Mouse (Mus musculus) liver, postnatal 0 days (tissue): Measurements from ENCODE around the gene Tesk1. TPM values are rescaled to one million over a fixed set of nuclear protein-coding genes. Genes with fewer than 3 reads are reported as not detected.

Source experiments
- ATAC-seq: fragments of 200-750 bp; cut with Nextera tagmentation; 2 replicates; pipeline ENCODE4 v1.8.0; 2017; ENCODE audit warnings: mild to moderate bottlenecking, moderate library complexity
- DNase-seq: peaks from one replicate; pipeline ENCODE4 v3.0.0-alpha.2; 2016
- H3K27ac ChIP-seq: fragments of 300-500 bp; sonication (generic); 2 replicates; pipeline ENCODE4 v1.5.1; 2014; ENCODE audit warnings: antibody characterized with exemption, moderate library complexity, mild to moderate bottlenecking, low read depth
- H3K27me3 ChIP-seq: fragments of 300-500 bp; sonication (generic); 2 replicates; pipeline ENCODE4 v1.6.1; 2014; ENCODE audit warnings: low read length, control low read depth, mixed read lengths; ENCODE audit not compliant: insufficient read depth
- H3K36me3 ChIP-seq: fragments of 300-500 bp; sonication (generic); replicated peaks from 2 replicates; pipeline ENCODE4 v1.6.1; 2014; ENCODE audit warnings: mild to moderate bottlenecking, control low read depth, low read length, moderate library complexity, mixed read lengths; ENCODE audit not compliant: insufficient read depth
- H3K4me1 ChIP-seq: fragments of 300-500 bp; sonication (generic); 2 replicates; pipeline ENCODE4 v1.6.1; 2014; ENCODE audit warnings: antibody characterized with exemption, mild to moderate bottlenecking, control low read depth; ENCODE audit not compliant: insufficient read depth
- H3K4me2 ChIP-seq: fragments of 300-500 bp; sonication (generic); 2 replicates; pipeline ENCODE4 v1.6.1; 2014; ENCODE audit warnings: low read depth, mild to moderate bottlenecking, low read length, moderate library complexity, mixed read lengths
- H3K4me3 ChIP-seq: fragments of 300-500 bp; sonication (generic); 2 replicates; pipeline ENCODE4 v1.5.1; 2014; ENCODE audit warnings: low read depth, low read length
- H3K9ac ChIP-seq: fragments of 300-500 bp; sonication (generic); replicated peaks from 2 replicates; pipeline ENCODE4 v1.6.1; 2014; ENCODE audit warnings: mild to moderate bottlenecking, moderate library complexity
- H3K9me3 ChIP-seq: fragments of 300-500 bp; sonication (generic); 2 replicates; pipeline ENCODE4 v1.6.1; 2016; ENCODE audit warnings: mild to moderate bottlenecking, control low read depth, low read length, mixed read lengths
- CTCF ChIP-seq: sonication (generic); IDR thresholded peaks from 2 replicates; pipeline ENCODE4 v1.5.1; 2016; ENCODE audit warnings: antibody characterized with exemption, low read depth
- EP300 ChIP-seq: IDR thresholded peaks from 2 replicates; pipeline ENCODE4 v1.6.1; 2016; ENCODE audit warnings: antibody characterized with exemption, low read depth, mild to moderate bottlenecking
- WGBS: fragments of 180-500 bp; shearing (Covaris S2); extraction: QIAGEN DNeasy Blood & Tissue Kit; methylation state at CpG from one replicate; pipeline ENCODE4 v1.1.7; 2014; ENCODE audit not compliant: insufficient replicate concordance; 5-methylcytosine and 5-hydroxymethylcytosine counted together
- polyA plus RNA-seq: library from polyadenylated mRNA; unstranded; fragments of >200 nt; fragmentation: Nextera tagmentation; extraction: Ambion mirVana; gene quantifications from 2 replicates; pipeline ENCODE4 v1.2.1, GENCODE M21; 2015

Gene Tesk1
- polyA plus RNA-seq, 1 experiment from 2014 or later = 1.2 TPM

- H3K4me1 ChIP-seq = peaks cover 13% of the 10 kb centered on the region
- H3K9me3 ChIP-seq = no peaks in the 10 kb centered on the region
- H3K4me2 ChIP-seq = no peak overlapping the region
- peak overlapping the region; percentile 51; the same call in 1 of the 2 replicates for H3K27ac ChIP-seq
- no peaks in the 10 kb centered on the region; the same call in 1 of the 2 replicates for H3K36me3 ChIP-seq
- no peak overlapping the region for H3K4me3 ChIP-seq
- ATAC-seq = peak; percentile 32; the same call in 1 of the 2 replicates
- no peak overlapping the region for H3K9ac ChIP-seq
- TF ChIP-seq CTCF = no peak
- no peak for TF ChIP-seq EP300
- WGBS = 25% methylated on average over 4 of the region's 4 CpGs
- peaks cover 27% of the 10 kb centered on the region for H3K27me3 ChIP-seq
- DNase-seq = peak; percentile 17
Observed at GRCm38 (mm10) chr4:43456470-43456869, 14.7 kb downstream of the Tesk1 start.

GRCm38 (mm10) chr4:43457124-43457523 is 15.4 kb downstream of the Tesk1 start:
- H3K27me3 ChIP-seq = peaks cover 27% of the 10 kb centered on the region
- WGBS = 28% methylated on average over 8 of the region's 8 CpGs
- peak; percentile 50; the same call in 1 of the 2 replicates for ATAC-seq

GRCm38 (mm10) chr4:43463102-43463501 is 21.4 kb downstream of the Tesk1 start:
- no peak for DNase-seq
- Histone ChIP-seq H3K4me2 (no peak overlapping the region), H3K27me3 (no peaks in the 10 kb centered on the region), H3K4me1 (no peaks in the 10 kb centered on the region), H3K36me3 (no peaks in the 10 kb centered on the region), H3K27ac (no peak overlapping the region), H3K9me3 (no peaks in the 10 kb centered on the region), H3K9ac (no peak overlapping the region), H3K4me3 (no peak overlapping the region)
- TF ChIP-seq CTCF (no peak), EP300 (no peak)
- ATAC-seq = no peak
- 68% methylated on average over 5 of the region's 5 CpGs for WGBS

More at GRCm38 (mm10) chr4:43457124-43457523, 15.4 kb downstream of the Tesk1 start:
- TF ChIP-seq EP300 (no peak), CTCF (no peak)
- Histone ChIP-seq H3K4me2 (no peak overlapping the region), H3K27ac (peak overlapping the region; percentile 51), H3K36me3 (no peaks in the 10 kb centered on the region; the same call in 1 of the 2 replicates), H3K4me1 (peaks cover 13% of the 10 kb centered on the region), H3K9me3 (no peaks in the 10 kb centered on the region), H3K4me3 (no peak overlapping the region), H3K9ac (no peak overlapping the region)
- DNase-seq = peak; percentile 51

- Histone ChIP-seq H3K9me3 (no peaks in the 10 kb centered on the region), H3K36me3 (no peaks in the 10 kb centered on the region), H3K9ac (no peak overlapping the region), H3K27me3 (no peaks in the 10 kb centered on the region), H3K4me3 (no peak overlapping the region), H3K4me1 (no peaks in the 10 kb centered on the region), H3K27ac (no peak overlapping the region), H3K4me2 (no peak overlapping the region)
- ATAC-seq (no peak), DNase-seq (no peak)
- no peak for TF ChIP-seq EP300
- TF ChIP-seq CTCF = no peak
- WGBS = 60% methylated on average over 6 of the region's 6 CpGs
Observed at GRCm38 (mm10) chr4:43465935-43466334, 24.2 kb downstream of the Tesk1 start.

GRCm38 (mm10) chr4:43466872-43467271 is 25.1 kb downstream of the Tesk1 start:
- no peaks in the 10 kb centered on the region for H3K9me3 ChIP-seq
- 76% methylated on average over 7 of the region's 7 CpGs for WGBS
- no peak for ATAC-seq

GRCm38 (mm10) chr4:43470301-43470700 is 28.6 kb downstream of the Tesk1 start:
- Histone ChIP-seq H3K4me2 (no peak overlapping the region), H3K27ac (no peak overlapping the region), H3K36me3 (no peaks in the 10 kb centered on the region), H3K4me1 (no peaks in the 10 kb centered on the region; the same call in 1 of the 2 replicates), H3K4me3 (no peak overlapping the region), H3K27me3 (no peaks in the 10 kb centered on the region), H3K9ac (no peak overlapping the region), H3K9me3 (no peaks in the 10 kb centered on the region)
- ATAC-seq (0 out of 2 replicates have a peak, but pooled peaks have one; percentile 15), DNase-seq (no peak)
- no peak for TF ChIP-seq CTCF
- TF ChIP-seq EP300 = no peak
- 82% methylated on average over 10 of the region's 10 CpGs for WGBS

More at GRCm38 (mm10) chr4:43466872-43467271, 25.1 kb downstream of the Tesk1 start:
- Histone ChIP-seq H3K4me2 (no peak overlapping the region), H3K4me3 (no peak overlapping the region), H3K4me1 (no peaks in the 10 kb centered on the region), H3K27me3 (no peaks in the 10 kb centered on the region), H3K9ac (no peak overlapping the region), H3K27ac (no peak overlapping the region), H3K36me3 (no peaks in the 10 kb centered on the region)
- no peak for DNase-seq
- TF ChIP-seq EP300 (no peak), CTCF (no peak)
